Mouse (Mus musculus): ENCODE measurements around the gene Vmn2r97. TPM values are rescaled to one million over a fixed set of nuclear protein-coding genes. Genes with fewer than 3 reads are reported as not detected.
"Not testable (repeated sequence)": the region's sequence is repeated elsewhere in the genome, so short reads cannot be mapped to it uniquely, and the experiment has no call there.

The Vmn2r97 gene
- not detected in 2 replicates for polyA plus RNA-seq (2015; fragmentation: Nextera tagmentation; extraction: Ambion mirVana)

- WGBS = 71% methylated on average over 2 of the region's 2 CpGs
- not testable (repeated sequence) for H3K9ac ChIP-seq; H3K36me3 ChIP-seq; H3K4me1 ChIP-seq (replicated peaks); H3K27ac ChIP-seq; H3K27me3 ChIP-seq (replicated peaks); H3K4me2 ChIP-seq (replicated peaks); ATAC-seq; H3K9me3 ChIP-seq; H3K4me3 ChIP-seq (replicated peaks)
Measured at GRCm38 (mm10) chr17:18914000-18914399, at the start of gene Vmn2r97. Vmn2r97 (plus strand) TSS chr17:18914300.

GRCm38 (mm10) chr17:18882436-18882835 lies 31.7 kb upstream of the Vmn2r97 start:
- not testable (repeated sequence) for H3K4me3 ChIP-seq (replicated peaks); H3K36me3 ChIP-seq; H3K27me3 ChIP-seq (replicated peaks); H3K27ac ChIP-seq; H3K9me3 ChIP-seq; H3K4me2 ChIP-seq (replicated peaks); H3K9ac ChIP-seq; ATAC-seq; H3K4me1 ChIP-seq (replicated peaks)
- 86% methylated on average over 2 of the region's 2 CpGs for WGBS

GRCm38 (mm10) chr17:18889745-18890329 lies 24.3 kb upstream of the Vmn2r97 start:
- H3K4me1 ChIP-seq (replicated peaks) = no peaks in the 10 kb centered on the region
- H3K9ac ChIP-seq = no peak overlapping the region
- no peaks in the 10 kb centered on the region for H3K9me3 ChIP-seq
- H3K36me3 ChIP-seq = no peaks in the 10 kb centered on the region
- ATAC-seq = no peak
- H3K27me3 ChIP-seq (replicated peaks) = no peaks in the 10 kb centered on the region
- WGBS = 83% methylated on average over 6 of the region's 6 CpGs
- H3K4me2 ChIP-seq (replicated peaks) = no peak overlapping the region
- H3K4me3 ChIP-seq (replicated peaks) = no peak overlapping the region
- H3K27ac ChIP-seq = no peak overlapping the region

GRCm38 (mm10) chr17:18957800-18958199 lies 43.7 kb downstream of the Vmn2r97 start:
- not testable (repeated sequence) for H3K36me3 ChIP-seq; H3K27ac ChIP-seq; H3K27me3 ChIP-seq (replicated peaks); H3K4me2 ChIP-seq (replicated peaks); H3K4me3 ChIP-seq (replicated peaks); ATAC-seq; H3K4me1 ChIP-seq (replicated peaks); H3K9me3 ChIP-seq; H3K9ac ChIP-seq
- 59% methylated on average over 1 of the region's 1 CpGs for WGBS

- no peaks in the 10 kb centered on the region for H3K4me1 ChIP-seq (replicated peaks)
- no peak overlapping the region for H3K9ac ChIP-seq
- WGBS = 91% methylated on average over 29 of the region's 29 CpGs
- no peak overlapping the region for H3K27ac ChIP-seq
- H3K36me3 ChIP-seq = no peaks in the 10 kb centered on the region
- no peak overlapping the region for H3K4me3 ChIP-seq (replicated peaks)
- no peak overlapping the region for H3K4me2 ChIP-seq (replicated peaks)
- H3K9me3 ChIP-seq = peaks cover 3% of the 10 kb centered on the region; the same call in 1 of the 2 replicates
- H3K27me3 ChIP-seq (replicated peaks) = no peaks in the 10 kb centered on the region
- ATAC-seq = no peak
Measured at GRCm38 (mm10) chr17:18968371-18969275, 54.5 kb downstream of the Vmn2r97 start.

Other genes with a start within 250 kb of the Vmn2r97 start
- gene Vmn2r98, start 139.2 kb downstream of the Vmn2r97 start, polyA plus RNA-seq (2015; fragmentation: Nextera tagmentation; extraction: Ambion mirVana) = not detected in 2 replicates

Measured in intestine, embryonic 15.5 days (tissue).